Mouse (Mus musculus): ENCODE results near the gene Selenov. TPM values are rescaled to one million over a fixed set of nuclear protein-coding genes. Genes with fewer than 3 reads are reported as not detected.
A peak's percentile ranks its signal among the peaks of the same experiment; 100 is the strongest.

The Selenov gene
- total RNA-seq, 2 experiments from 2014 or later, result 0.38 to 0.79 TPM

DNA sequence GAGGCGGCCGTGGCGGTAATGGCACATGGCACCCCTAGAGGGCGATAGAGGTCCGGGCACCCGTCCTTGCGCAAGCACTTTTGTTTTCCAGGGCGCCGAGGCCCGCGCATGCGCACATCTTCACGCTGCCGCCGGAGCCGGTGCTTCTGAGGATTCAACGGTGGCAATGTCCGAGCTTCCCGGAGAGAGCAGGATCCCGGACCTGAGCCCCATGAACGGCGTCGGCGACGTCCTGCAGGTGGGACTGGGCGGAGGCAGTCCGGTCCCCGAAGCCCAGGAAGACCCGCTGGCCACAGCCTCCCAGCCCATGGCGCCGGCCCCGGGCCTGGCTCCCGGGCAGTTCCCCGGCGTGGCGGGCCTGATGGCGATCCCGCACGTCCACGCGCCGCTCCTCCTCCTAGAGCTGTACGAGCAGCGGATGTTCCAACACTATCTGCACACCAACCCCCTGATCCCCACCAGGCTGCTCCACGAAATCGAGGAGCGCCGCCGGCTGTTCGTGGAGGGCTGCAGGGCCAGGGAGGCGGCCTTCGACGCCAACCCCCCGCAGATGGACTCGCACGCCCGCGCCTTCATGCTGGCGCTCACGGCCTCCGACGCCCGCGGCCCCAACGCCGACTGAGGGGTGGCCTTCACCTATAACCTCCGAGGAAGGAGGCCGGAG is 13.2 kb downstream of the Selenov start, which contains the start of gene Eid2b:
TSS of gene Eid2b (plus strand) at position 125 of the 664 bp plus-strand sequence.
- TF ChIP-seq CTCF (conservative IDR thresholded peaks at IDR 0.05), result peak; percentile 95

GRCm38 (mm10) chr7:28277237-28277614 is 13.8 kb downstream of the Selenov start:
- TF ChIP-seq CTCF (conservative IDR thresholded peaks at IDR 0.05), result no peak
- no peak for DNase-seq (ENCODE audit: low spot score in 2 of 2)
- Histone ChIP-seq H3K4me3 (no peak overlapping the region), H3K27ac (no peak overlapping the region)

More for the DNA sequence above, 13.2 kb downstream of the Selenov start, which contains the start of gene Eid2b:
- Histone ChIP-seq H3K27ac (peak within 1 kb of the TSS; percentile 95), H3K4me3 (peak within 1 kb of the TSS; percentile 92)
- peak; percentile 94 to 97 for DNase-seq (ENCODE audit: low spot score in 2 of 2)

DNA sequence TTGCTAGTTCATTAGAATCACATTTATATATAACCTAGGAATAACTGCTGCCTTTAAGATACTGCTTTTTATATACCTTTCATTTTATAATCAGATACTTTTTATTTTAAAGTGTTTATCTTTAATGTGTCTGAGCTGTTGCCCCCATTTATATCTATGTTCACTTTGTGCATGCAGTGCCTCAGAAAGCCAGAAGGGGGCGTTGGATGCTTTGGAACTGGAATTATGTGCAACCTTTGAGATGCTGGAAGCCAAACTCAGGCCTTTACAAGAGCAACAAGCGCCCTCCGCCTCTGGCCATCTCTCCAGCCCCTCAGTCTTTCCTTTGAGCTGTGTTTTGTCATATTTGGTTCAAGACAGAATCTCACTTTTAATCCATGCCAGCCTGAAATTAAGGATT is 19.2 kb downstream of the Selenov start:
- no peak for DNase-seq (ENCODE audit: low spot score in 2 of 2)
- TF ChIP-seq CTCF (conservative IDR thresholded peaks at IDR 0.05), result peak; percentile 61
- H3K27ac ChIP-seq, result no peak overlapping the region
- H3K4me3 ChIP-seq, result no peak overlapping the region

- peak; percentile 47 for TF ChIP-seq CTCF (conservative IDR thresholded peaks at IDR 0.05)
- no peak overlapping the region for H3K4me3 ChIP-seq
- DNase-seq (ENCODE audit: low spot score in 2 of 2), result no peak
- H3K27ac ChIP-seq, result no peak overlapping the region
These were observed 21.6 kb downstream of the Selenov start for GRCm38 (mm10) chr7:28269355-28269754.

- H3K27ac ChIP-seq, result peak overlapping the region; percentile 92
- no peak for TF ChIP-seq CTCF (conservative IDR thresholded peaks at IDR 0.05)
- no peak for DNase-seq (ENCODE audit: low spot score in 2 of 2)
- peak overlapping the region; percentile 88 for H3K4me3 ChIP-seq
These were observed 22.4 kb downstream of the Selenov start for GRCm38 (mm10) chr7:28268576-28268975.

- H3K27ac ChIP-seq, result peak overlapping the region; percentile 92
- peak overlapping the region; percentile 88 for H3K4me3 ChIP-seq
- no peak for TF ChIP-seq CTCF (conservative IDR thresholded peaks at IDR 0.05)
- DNase-seq (ENCODE audit: low spot score in 2 of 2), result peak in 1 of 2 experiments; percentile 51
These were observed 22.9 kb downstream of the Selenov start for GRCm38 (mm10) chr7:28268042-28268531.

GRCm38 (mm10) chr7:28267129-28268041 is 23.6 kb downstream of the Selenov start, which contains the start of gene Eid2:
TSS of gene Eid2 (plus strand) at chr7:28267881.
- DNase-seq (ENCODE audit: low spot score in 2 of 2), result peak; percentile 91 to 92
- peak within 1 kb of the TSS; percentile 92 for H3K27ac ChIP-seq
- TF ChIP-seq CTCF (conservative IDR thresholded peaks at IDR 0.05), result peak; percentile 48
- peak within 1 kb of the TSS; percentile 88 for H3K4me3 ChIP-seq

DNA sequence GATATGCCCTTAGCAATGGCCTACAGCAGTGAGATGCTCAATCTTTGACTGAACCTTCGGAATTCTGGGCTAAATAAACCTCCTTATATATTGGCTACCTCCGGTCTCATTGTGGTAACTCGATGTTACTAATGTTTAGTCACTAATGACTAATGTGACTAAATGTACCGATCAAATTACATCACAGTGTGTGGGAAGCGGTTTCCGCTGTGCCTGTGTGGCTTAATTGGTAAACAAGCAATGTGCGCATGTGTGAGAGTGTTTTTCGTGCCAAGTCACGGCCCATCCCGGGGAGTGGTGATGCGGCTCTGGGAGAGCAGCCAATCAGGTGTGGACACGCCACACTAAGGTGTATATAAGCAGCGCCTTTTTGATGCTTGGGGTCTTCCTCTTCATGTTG is 25.6 kb downstream of the Selenov start:
- DNase-seq (ENCODE audit: low spot score in 2 of 2), result no peak
- no peak for TF ChIP-seq CTCF (conservative IDR thresholded peaks at IDR 0.05)
- Histone ChIP-seq H3K27ac (no peak overlapping the region), H3K4me3 (no peak overlapping the region)

DNA sequence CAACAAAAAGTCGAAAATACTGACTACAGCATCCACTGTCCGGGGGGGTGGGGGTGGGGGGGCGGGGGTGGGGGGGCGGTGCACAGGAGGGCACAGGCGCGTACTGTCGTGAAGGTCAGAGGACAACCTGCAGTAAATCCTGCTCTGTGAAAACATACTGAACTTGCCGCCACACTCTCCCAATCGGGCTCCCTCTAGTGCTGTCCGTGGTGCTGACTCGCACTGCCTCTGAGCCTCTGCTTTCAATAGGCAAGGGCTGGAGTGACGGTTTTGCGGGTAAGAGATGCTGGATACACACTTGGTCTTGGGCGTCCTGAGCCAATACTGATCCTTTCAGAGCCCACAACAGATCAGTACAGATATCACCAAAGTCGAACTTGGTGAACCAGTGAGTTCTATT is 27.2 kb downstream of the Selenov start:
- TF ChIP-seq CTCF (conservative IDR thresholded peaks at IDR 0.05), result peak; percentile 53
- peak in 1 of 2 experiments; percentile 33 for DNase-seq (ENCODE audit: low spot score in 2 of 2)

GRCm38 (mm10) chr7:28262861-28263260 is 28.1 kb downstream of the Selenov start:
- H3K4me3 ChIP-seq, result no peak overlapping the region
- no peak for DNase-seq (ENCODE audit: low spot score in 2 of 2)
- TF ChIP-seq CTCF (conservative IDR thresholded peaks at IDR 0.05), result no peak
- H3K27ac ChIP-seq, result no peak overlapping the region

More for the DNA sequence above, 27.2 kb downstream of the Selenov start:
- H3K4me3 ChIP-seq, result no peak overlapping the region
- H3K27ac ChIP-seq, result no peak overlapping the region

GRCm38 (mm10) chr7:28255476-28255875 is 35.5 kb downstream of the Selenov start:
- Histone ChIP-seq H3K27ac (no peak overlapping the region), H3K4me3 (no peak overlapping the region)
- DNase-seq (ENCODE audit: low spot score in 2 of 2), result no peak
- TF ChIP-seq CTCF (conservative IDR thresholded peaks at IDR 0.05), result peak; percentile 53

DNA sequence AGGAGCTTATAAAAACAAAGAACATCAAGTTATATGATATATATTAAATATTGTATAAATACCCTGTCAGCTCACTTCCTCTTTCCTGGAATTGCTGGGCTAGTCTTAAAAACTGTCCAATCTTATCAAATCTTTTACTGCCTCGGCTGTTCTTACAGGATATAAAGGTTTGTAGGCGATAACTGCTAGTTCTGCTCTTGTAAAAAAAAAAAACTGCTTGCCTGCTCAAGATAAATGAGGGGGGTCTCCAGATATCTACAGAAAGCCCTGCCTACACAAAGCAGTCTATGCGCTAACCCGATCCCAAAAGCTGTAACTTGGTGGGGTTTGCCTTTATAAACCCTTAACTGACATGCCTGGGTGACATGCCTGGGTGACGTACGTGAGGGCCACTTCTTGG is 36.4 kb downstream of the Selenov start:
- Histone ChIP-seq H3K4me3 (no peak overlapping the region), H3K27ac (no peak overlapping the region)
- no peak for TF ChIP-seq CTCF (conservative IDR thresholded peaks at IDR 0.05)
- no peak for DNase-seq (ENCODE audit: low spot score in 2 of 2)

DNA sequence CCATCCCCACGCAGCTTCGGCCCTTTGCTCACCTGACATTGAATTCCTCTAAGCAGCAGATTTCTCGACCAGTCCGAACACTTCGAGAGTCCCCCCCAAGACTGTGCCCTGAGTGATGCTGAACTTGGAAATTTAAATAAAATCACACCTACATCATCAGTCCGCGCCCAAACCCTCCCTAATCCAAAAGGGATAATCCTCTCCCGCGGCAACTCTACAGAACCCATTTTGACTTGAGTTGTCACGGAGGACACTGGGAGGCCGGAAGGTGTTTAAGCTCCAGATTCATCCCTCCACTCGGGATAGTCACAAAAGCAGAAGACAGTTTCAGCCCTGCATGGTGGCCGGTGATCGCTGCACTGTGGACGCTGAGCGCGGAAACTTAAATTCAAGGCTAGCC is 39.0 kb downstream of the Selenov start:
- Histone ChIP-seq H3K4me3 (no peak overlapping the region), H3K27ac (no peak overlapping the region)
- DNase-seq (ENCODE audit: low spot score in 2 of 2), result no peak
- no peak for TF ChIP-seq CTCF (conservative IDR thresholded peaks at IDR 0.05)

All from layer of hippocampus, adult 2 months (tissue).